Mouse (Mus musculus) ovary, postnatal 10 days (tissue): ENCODE results near the gene Gpx4.

Source experiments
- DNase-seq: peaks from one replicate; pipeline ENCODE4 v3.0.0; 2022; ENCODE audit warnings: low spot score

Gene Gpx4

DNA sequence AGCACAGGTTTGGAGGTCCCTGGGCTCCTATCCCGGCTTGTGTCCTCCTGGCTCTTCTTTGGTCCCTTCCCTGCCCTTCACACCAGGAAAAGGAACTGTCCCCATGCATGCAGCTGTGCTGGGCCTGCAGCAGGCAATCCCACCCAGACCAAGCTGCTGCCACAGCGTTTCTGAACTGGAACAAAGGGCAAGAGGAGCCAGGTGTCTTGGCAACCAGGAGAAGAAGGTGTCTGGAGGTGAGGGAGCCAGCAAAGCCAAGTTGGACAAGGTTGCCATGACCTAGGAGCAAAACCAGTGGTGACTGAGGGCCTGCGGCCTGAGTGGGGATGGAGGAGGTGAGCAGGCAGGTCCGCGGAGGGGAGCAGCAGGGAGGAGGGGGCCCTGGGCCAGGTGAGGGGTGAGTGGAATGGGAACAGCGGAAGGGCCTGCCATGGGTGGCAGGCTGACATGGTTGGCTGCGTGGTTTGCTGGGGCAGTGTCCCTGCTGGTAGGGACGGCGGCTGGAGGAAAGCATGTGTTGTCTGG lies at the start of gene Gpx4:
Gene Gpx4 (plus strand): TSS at position 126 of the 525 bp plus-strand sequence.
- DNase-seq, result no peak

DNA sequence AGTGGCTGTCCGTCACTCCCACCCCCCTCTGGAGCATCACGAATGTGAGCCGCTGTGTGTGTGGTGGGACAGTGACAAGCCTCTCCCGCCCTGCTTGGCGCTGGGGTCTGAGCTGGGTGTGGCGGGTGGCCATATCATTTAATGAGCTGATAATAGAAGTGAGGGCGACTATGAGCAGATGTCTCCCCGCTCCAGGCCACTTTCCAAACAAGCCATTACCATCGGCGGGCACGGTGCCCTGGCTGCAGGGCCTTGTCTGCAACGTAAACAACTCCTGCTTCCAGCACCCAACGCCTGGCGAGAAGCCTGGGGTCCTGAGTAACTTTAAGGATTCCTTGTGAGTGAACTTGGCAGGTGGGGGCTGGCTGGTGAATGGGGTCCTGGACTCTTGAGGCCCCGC lies 49.1 kb upstream of the Gpx4 start:
- no peak for DNase-seq

DNA sequence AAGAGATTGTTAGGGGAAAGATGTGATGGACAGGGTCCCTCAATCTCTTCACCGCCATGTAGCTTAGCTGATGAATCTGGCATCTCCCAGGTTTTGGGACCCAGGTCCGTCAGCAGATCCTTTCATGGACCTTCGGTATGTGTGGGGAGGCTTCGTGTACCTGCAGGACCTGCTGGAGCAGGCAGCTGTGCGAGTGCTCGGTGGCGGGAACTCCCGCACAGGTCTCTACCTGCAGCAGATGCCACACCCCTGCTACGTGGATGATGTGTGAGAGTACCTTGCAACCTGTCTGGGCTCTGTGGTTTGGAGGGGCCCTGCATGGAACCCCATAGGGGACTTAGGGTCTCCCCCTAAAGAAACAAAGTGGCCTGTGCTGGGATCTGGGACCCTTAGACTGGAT lies 45.0 kb upstream of the Gpx4 start:
- no peak for DNase-seq

DNA sequence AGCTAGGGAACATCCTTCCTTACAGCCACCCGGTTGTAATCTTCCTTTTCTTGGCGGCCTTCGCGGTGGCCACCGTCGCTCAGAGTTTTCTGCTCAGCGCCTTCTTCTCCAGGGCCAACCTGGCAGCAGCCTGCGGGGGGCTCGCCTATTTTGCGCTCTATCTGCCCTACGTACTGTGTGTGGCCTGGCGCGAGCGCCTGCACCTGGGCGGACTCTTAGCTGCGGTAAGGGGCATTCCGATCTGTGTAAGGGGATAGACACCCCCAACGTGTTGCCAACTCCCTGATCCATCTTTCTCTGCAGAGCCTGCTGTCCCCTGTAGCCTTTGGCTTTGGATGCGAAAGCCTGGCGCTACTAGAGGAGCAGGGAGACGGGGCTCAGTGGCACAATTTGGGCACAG lies 44.1 kb upstream of the Gpx4 start:
- no peak for DNase-seq

DNA sequence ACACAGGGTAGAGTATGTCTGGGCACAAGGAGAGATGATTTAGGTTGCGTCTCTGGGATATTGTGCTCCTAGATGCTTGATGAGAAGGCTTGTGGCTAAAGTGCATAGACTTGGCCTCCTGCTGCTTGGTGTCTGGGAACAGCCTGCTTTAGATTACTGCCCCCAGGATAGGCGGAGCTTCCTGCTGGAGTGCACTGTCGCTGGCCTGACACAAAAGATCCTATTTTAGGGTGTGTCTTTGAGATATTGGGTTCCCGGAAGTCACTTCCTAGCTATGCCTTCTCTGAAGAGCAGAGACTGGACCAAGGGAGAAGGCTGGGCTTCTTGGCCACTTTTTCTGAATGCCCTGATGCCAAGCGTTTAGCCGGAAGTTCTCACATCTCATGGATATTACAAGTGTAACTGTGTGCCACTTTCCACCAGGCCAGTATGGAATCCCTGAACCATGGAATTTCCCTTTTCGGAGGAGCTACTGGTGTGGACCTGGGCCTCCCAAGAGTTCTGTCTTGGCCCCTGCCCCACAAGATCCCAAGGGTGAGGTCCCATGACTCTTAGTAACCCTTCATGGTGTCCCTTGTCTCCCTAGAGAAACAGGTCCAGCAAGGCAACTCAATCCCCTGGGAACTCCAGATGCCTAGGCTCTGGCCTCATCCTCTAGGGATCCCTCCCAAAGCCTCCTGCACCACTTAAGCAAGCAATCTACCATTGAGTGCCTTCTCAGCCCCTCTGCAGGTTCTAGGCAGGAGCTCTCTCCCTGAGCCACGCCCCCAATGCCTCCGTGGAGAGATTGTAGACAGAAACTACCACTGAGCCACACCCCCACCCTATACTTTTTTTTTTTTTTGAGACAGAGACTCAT lies 43.4 kb upstream of the Gpx4 start:
- DNase-seq, result no peak

DNA sequence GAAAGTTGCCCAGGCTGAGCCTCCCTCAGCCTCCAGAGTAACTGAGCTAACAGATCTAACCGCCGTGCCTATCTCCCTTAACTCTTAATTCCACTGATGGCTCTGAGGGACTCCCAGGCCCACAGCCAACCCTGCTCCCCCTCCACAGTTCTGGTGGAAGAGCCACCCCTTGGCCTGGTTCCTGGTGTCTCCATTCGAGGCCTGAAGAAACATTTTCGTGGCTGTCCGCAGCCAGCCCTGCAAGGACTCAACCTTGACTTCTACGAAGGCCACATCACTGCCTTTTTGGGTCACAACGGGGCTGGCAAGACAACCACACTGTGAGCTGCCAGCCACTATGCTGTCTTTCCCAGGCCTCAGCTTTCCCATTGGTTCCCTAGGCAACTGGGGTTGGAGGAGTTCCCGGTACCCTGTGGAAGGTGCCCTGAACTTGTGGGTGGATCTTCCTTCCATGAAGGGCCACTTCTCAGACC lies 42.7 kb upstream of the Gpx4 start:
- no peak for DNase-seq

DNA sequence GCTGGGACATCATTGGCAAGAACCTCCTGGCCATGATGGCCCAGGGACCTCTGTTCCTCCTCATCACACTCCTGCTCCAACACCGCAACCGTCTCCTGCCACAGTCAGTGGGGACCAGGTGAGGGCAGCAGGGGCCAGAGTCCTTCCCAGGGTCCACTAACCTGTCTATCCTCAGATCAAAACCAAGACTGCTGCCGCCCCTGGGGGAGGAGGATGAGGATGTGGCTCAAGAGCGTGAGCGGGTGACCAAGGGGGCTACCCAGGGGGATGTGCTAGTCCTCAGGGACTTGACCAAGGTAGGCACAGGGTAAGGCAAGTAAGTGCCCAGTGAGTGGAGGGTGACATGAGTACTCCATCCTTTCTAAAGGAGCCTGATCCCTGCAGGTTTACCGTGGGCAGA lies 35.2 kb upstream of the Gpx4 start:
- no peak for DNase-seq

DNA sequence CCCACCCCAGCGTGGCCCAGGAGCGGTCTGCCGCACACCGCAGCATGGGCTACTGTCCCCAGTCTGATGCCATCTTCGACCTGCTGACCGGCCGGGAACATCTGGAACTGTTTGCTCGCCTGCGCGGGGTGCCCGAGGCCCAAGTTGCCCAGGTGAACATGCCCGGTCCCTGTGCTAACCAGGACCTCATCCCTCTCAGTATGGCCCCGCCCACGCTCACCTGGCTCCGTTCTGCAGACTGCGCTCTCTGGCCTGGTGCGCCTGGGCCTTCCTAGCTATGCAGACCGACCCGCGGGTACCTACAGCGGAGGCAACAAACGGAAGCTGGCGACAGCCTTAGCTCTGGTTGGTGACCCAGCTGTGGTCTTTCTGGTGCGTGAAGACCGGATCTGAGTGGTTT lies 33.4 kb upstream of the Gpx4 start:
- DNase-seq, result no peak

DNA sequence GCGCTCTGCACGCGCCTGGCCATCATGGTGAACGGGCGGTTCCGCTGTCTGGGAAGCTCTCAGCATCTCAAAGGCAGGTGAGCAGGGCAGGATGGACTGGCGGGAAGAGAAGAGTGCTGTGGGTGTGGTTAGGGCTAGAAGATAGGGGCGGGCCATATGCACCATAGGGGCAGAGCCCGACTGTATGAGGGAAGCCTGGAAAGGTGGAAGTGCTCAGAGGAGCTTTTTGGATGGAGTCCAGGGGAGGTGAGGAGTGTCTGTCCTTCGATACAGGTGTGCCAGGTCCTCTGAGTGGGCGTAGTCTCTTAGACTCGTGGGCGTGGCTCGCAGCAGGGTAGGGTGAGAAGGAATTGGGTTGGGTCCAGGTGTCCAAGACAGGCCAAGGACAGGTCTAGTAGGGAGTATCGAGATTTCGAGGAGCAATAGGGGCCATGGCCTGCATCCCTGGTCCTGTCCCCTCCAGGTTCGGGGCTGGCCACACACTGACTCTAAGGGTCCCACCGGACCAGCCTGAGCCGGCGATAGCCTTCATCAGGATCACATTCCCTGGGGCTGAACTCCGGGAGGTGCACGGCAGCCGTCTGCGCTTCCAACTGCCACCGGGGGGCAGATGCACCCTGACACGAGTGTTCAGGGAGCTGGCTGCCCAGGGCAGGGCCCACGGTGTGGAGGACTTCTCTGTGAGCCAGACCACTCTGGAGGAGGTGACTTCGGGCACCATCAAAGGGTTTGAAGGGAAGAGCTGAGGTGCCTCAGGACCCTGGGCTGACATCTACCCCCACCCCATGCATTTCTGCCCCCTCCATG lies 32.3 kb upstream of the Gpx4 start:
- DNase-seq, result no peak

DNA sequence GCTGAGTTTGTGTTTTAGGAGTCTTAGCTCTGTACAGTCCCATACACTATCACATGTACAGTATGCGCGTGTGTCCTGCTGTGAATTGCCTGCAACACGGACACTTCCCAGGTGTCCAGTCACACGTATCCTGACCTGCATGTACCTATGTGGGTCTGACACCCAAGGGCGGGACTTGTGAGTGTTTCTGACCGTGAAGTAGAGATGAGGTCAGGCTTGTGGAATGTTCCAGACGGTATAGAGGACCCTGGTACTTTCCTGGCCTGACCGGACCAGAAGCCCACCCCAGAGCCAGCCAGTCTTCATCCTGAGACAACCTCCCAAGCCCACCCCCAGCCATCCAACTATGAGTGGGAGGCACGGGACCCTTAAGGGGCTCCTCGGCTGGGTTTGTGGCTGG lies 31.4 kb upstream of the Gpx4 start:
- DNase-seq, result no peak

DNA sequence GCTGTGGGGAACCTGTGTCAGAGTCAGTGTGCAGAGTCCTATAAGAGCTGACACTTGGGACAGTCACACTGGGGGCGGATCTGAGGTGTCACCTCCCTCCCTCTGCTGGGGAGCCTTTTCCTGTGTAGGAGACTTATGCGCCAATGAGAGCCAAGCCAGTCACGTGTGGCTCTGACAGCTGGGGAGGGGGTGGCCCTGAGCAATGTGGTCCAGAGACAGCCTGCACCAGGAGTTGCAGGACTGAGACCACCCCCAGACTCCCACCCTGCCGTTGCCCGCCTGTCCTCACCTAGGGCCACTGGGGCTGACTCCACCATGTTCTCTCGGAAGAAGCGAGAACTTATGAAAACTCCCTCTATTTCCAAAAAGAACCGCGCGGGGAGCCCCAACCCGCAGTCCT lies 30.5 kb upstream of the Gpx4 start, which contains the start of gene Arhgap45:
Gene Arhgap45 (plus strand): TSS at position 143 of the 400 bp plus-strand sequence.
- DNase-seq, result no peak

DNA sequence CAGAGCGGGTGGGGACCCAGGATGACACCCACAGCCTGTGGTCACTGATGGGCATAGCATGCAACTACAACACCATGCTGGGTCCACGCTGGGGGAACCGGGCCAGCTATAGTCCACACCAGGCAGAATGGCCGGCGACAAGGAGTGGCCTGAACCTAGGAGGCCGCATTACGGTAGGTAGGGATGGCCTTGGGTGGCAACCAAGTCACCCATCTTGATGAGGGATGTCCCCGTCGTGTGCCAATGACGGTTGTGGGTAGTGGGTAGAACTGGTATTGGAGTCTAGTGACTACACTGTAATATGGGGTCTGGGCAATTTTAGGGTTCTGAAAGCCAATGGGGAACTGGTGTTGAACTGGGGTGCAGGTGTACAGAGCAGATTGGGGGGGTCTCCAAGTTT lies 30.0 kb upstream of the Gpx4 start:
- no peak for DNase-seq

DNA sequence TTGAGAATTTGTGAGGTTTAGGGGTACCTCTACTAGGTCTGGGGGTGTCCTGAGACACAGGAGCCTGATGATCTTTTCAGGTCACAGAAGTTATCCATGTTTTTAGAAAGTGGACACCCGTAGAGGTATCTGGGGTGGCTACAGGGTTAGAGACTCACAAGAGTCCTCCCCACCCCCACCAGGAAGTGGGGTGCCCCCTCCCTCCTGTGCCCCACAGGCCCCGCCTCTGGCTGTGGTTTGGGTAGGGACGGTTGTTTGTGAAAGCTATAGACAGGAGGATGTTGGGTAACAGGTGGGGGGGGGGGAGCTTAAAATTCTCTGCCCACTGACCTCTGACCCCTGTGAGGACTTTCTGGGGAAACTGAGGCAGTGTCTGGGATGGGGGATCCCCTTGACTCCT lies 29.6 kb upstream of the Gpx4 start:
- DNase-seq, result no peak

DNA sequence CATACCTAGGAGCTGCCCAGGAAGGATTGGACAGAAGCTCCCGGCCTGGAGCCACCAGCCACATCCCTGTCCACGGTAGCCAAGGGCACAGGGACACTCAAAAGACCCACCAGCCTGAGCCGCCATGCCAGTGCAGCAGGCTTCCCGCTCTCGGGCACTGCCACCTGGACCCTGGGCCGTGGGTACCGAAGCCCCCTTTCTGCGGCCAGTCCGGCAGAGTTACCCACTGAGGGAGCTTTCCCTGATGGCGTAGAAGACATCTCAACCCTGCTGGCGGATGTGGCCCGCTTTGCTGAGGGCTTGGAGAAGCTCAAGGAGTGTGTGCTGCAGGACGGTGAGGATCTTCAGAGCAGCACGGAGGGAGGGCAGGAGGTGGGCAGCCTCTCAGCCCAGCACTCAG lies 29.2 kb upstream of the Gpx4 start:
- no peak for DNase-seq

DNA sequence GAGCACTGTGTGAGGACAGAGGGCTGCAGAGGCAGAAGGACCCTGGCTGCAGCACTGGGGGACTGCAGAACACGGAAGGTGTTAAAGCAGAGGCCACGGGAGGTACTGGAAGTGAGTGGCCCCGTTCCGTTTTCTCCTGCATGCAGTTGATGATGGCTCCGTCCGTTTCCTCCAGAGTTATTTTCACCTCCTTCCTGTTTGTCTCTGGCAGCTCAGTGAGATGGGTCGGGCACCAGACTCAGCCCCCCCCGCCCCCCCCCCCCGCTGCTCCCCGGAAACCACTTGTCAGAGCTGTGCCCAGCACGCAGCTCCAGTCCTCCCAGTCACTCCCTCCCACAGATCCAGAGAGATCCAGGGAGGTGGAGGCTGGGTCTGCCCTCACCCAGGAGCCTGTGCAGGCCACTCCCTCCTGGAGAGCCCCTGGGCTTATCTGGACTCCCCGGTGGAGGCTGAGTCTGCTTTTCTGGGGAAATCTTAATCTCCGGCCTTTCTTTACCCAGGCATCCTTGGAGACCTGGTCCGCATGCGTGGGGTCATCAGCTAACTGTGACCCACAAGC lies 28.1 kb upstream of the Gpx4 start:
- DNase-seq, result no peak

DNA sequence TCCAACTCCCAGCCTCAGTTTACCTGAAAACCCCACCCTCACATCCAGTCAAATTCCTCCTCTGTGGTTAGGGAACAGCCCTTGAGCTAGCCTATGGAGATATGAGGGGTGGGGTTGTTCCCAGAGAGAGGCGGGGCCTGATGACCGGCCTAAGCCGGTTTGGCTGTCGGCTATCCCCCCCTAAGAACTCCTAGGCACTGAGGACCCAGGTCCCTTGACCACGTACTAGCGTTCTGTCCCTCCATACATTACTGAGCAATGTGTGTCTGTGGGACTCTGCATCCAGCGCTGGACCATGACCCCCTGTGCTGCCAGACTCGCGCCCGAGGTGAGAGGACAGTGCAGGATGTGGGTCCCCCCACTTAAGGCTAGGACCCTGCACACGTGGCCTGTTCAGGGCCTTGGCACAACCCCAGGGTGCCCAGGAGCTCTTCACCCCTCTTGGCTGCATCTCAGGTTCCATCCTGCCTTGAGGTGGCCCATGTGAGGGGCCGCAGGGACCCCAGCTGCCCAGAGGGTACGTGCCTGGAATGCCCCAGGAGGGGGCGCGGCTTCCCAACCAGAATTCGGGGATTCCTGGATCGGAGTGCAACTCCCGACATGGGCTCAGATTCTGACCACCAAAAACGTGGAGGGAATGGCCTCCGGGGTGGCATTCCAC lies 27.4 kb upstream of the Gpx4 start:
- DNase-seq, result no peak

DNA sequence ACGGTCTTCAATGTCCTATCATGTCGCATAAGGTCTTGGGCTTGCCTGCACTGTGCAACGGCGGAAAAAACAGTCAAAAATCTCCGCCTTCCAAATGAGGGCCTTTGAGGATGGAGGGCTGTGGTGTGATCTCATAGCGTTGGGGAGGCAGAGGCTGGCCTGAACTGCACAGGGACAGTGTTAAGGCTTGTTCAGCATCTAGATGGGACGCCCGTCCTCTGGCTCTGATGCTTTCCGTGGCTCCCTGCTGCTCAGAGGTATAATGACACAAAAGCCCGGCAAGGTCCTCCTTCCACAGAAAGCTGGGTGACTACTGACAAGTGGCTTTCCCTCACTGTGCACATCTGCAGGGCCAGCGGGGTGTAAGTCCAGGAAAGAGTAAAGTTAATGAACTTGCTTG lies 26.8 kb upstream of the Gpx4 start:
- no peak for DNase-seq

DNA sequence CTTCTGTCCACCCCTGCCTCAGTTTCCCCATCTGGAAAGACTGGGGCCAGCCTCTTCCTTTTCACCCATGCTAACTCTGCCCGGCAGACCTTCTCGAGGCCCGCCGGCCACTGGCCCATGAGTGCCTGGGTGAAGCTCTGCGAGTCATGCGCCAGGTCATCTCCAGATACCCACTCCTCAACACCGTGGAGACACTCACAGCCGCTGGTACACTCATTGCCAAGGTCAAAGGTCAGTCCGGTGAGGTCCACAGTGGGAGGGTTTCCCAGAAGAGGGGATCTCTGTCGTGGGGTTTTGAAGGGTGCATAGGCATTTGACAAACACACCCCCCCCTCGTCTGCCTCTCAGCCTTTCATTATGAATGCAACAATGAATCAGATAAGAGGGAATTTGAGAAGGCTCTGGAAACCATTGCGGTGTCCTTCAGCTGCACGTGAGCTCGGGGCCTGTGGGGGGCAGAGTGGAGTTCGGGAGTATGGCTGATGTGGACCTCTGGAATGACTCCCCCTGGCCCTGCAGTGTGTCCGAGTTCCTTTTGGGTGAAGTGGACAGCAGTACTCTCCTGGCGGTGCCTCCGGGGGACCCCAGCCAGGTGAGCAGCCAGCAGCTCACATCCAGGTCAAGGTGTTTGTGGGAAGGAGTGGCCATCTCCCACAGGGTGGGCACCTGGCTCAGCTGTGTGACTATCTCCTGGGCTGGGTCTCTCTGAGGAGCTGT lies 26.2 kb upstream of the Gpx4 start:
- no peak for DNase-seq

DNA sequence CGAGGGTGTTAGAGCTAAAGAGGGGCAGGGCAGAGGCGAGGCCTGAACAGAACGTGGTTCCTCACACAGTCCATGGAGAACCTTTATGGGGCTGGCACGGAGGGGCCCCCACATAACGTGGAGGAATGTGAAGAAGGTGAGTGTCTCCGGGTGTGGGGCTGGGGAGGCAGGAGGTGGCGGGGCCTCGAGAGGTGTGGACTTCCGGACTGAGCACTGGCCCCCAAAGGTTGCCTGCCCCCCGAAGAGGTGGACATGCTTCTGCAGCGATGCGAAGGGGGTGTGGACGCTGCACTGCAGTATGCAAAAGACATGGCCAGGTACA lies 25.7 kb upstream of the Gpx4 start:
- no peak for DNase-seq

DNA sequence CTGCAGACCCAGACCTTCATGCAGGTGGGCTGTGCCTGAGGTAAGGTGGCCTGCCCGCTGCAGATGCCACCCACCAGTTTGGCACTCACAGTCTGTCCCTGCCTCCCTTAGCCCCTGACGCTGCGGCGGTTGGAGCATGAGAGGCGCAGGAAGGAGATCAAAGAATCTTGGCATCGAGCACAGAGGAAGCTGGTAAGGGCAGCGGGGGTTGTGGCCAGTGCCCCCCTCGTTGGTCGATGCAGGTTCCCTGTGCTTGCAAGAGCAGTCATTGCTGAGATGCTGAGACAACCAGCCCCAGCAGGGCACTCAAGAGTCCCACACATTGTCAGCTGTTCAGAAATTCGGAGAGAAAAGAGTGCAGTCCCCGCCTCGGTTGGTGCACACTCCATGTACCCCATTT lies 24.8 kb upstream of the Gpx4 start:
- no peak for DNase-seq

DNA sequence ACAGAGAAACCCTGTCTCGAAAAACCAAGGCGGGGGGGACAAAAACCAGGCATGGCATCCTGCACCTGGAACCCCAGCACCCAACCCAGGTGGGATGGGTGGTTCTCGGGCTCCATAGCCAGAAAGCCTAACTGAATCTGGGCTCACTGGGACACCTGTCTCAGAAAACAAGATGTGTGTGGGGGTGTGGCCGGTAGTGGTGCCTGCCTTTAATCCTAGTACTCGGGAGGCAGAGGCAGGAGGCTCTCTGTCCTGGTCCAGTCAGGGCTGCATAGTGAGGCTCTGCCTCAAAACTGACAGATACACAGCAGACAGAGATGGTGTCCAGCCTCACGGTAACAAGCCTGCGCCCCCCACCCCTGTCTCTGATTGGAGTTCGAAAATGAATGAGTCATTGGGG lies 24.2 kb upstream of the Gpx4 start:
- DNase-seq, result no peak

DNA sequence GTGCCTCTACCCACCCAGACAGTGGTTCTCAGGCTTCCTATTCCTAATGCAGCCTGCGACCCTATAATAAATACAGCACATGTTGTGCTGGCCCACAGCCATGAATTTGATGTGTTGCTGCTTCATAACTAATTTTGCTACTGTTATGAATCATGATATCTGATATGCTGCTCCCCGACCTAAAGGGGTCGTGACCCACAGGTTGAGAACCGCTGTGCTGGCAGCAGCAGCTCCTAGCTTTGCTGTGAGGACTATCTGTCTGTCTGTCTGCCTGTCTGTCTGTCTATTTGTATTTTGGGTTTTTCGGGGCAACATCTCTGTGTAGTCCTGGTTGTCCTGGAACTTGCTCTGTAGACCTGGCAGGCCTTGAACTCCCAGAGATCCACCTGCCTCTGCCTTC lies 23.2 kb upstream of the Gpx4 start:
- DNase-seq, result no peak
